18 mouse cellular contexts compared by ENCODE assay signal in genomic region chr11:94146733-94147485, GRCm38 (mm10).
DNase-seq lines count a peak whose midpoint lies in the region; TF ChIP-seq lines count a peak whose summit lies in the region.
"Had no signal": no experiment of that assay in that cellular context is flagged by ENCODE, and none has a peak within 500 bp of the region (broad histone marks: within the 10 kb centered on the region; RNA-seq: fewer than 3 reads in every experiment).

No protein-coding gene starts in this region.

- no peak for TF ChIP-seq CTCF in left cerebral cortex, adult 2 months (IDR thresholded peaks at IDR 0.05)

- intact Hi-C loops in left cerebral cortex, adult 2 months (cut with DNase I), result loop anchor here (10.0 kb wide), 1 partner anchor 398 kb away; the partner anchor contains the start of gene Rsad1

- H3K4me3 ChIP-seq in left cerebral cortex, adult 2 months, result no peak overlapping the region
- H3K4me3 ChIP-seq: embryonic facial prominence, embryonic 10.5 days; forebrain, embryonic 13.5 days; heart, embryonic 13.5 days; hindbrain, embryonic 13.5 days had no signal

- DNase-seq in cerebellum, adult 11 months, result peak; percentile 37
- no peak for DNase-seq in cerebellum, postnatal 25 days
- peak; percentile 63 for DNase-seq in cerebellum, adult 9-11 months
- no peak for DNase-seq in cerebellum, adult 8-10 months
- DNase-seq in left cerebral cortex, adult 2 months (ENCODE audit: extremely low spot score in 1 of 2, low spot score in 2 of 2), result no peak
- no peak for DNase-seq in left cerebral cortex, adult 18-20 months (ENCODE audit: low spot score in 2 of 2)
- no peak for DNase-seq in natural killer cell, adult 2 months (ENCODE audit: low spot score in 2 of 2)
- DNase-seq: adrenal gland, postnatal 14 days; B cell, adult 2 months; forebrain, postnatal 0 days; gastrocnemius, postnatal 36 days; heart, adult 11 months; heart, postnatal 36 days; kidney, adult 11 months had no signal

- H3K27ac ChIP-seq in left cerebral cortex, adult 2 months, result 0 out of 2 replicates have a peak overlapping the region, but pooled peaks have one; percentile 13
- H3K27ac ChIP-seq: embryonic facial prominence, embryonic 10.5 days; heart, embryonic 13.5 days had no signal

Comparison
In these comparisons a context has a peak if more than half of its experiments do, and no peak if none do; other contexts are left out.
1. DNase-seq: peak in cerebellum, adult 11 months (single experiment) and cerebellum, adult 9-11 months (single experiment); none in cerebellum, postnatal 25 days (0 of 2), cerebellum, adult 8-10 months (single experiment), left cerebral cortex, adult 2 months (0 of 2), left cerebral cortex, adult 18-20 months (0 of 2) and natural killer cell, adult 2 months (0 of 2).